Mouse (Mus musculus) spleen, postnatal 14 days (tissue): ENCODE measurements around the gene Gm21440.
"Not testable (repeated sequence)": the region's sequence is repeated elsewhere in the genome, so short reads cannot be mapped to it uniquely, and the experiment has no call there.

Experiments
- DNase-seq, 2 experiments: peaks; one replicate each; pipeline ENCODE4 v3.0.0; 2021 to 2022; ENCODE audit warnings: low spot score in 2 of 2

Gm21440 gene

DNA sequence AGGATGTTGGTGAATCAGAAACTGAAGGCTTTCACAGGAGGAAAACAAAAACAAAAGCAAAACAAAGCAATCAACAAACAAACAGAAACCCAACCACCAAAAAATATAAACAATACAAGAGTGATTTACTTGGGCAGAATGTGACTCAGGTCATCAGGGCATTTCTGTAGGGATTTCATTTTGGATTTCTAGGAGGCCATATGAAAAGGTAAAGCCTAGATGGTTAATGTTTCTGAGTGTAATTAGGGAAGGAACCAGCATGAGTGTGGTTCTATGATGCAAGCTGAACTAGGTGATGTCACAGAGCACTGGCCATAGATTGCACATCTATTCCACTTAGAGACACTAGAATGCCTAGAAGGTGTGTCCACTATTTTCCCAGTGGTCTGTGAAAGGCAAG lies at the start of gene Gm21440, which contains the start of gene Gm21454:
Gene Gm21440 (plus strand): TSS at position 301 of the 400 bp plus-strand sequence.
Gene Gm21454 (plus strand): TSS at position 352 of the 400 bp plus-strand sequence.
- DNase-seq = not testable (repeated sequence)

DNA sequence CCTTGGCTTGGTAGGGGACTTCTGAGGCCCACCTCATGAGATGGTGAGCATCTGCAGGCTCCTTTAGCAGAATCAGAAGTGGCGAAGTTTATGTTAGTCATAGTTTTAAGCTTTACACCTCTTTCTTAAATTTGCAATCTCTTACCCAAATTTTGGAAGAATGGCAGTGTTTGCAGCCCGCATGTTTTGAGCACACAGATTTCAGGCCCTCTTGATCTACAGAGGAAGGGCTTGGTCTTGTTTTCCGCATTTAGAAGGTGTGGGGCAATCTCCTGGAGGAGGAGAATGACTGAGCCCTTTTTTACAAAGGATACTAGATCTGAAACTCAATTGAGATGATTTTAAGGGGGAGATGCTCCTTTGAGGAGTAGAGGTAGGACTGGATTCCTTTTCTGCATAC lies 28.4 kb upstream of the Gm21440 start, which contains the start of gene Gm21828:
Gene Gm21828 (minus strand): TSS at position 101 of the 400 bp plus-strand sequence.
- DNase-seq = not testable (repeated sequence)
